Mouse (Mus musculus): Measurements from ENCODE around the gene Akap13.

Akap13 gene

DNA sequence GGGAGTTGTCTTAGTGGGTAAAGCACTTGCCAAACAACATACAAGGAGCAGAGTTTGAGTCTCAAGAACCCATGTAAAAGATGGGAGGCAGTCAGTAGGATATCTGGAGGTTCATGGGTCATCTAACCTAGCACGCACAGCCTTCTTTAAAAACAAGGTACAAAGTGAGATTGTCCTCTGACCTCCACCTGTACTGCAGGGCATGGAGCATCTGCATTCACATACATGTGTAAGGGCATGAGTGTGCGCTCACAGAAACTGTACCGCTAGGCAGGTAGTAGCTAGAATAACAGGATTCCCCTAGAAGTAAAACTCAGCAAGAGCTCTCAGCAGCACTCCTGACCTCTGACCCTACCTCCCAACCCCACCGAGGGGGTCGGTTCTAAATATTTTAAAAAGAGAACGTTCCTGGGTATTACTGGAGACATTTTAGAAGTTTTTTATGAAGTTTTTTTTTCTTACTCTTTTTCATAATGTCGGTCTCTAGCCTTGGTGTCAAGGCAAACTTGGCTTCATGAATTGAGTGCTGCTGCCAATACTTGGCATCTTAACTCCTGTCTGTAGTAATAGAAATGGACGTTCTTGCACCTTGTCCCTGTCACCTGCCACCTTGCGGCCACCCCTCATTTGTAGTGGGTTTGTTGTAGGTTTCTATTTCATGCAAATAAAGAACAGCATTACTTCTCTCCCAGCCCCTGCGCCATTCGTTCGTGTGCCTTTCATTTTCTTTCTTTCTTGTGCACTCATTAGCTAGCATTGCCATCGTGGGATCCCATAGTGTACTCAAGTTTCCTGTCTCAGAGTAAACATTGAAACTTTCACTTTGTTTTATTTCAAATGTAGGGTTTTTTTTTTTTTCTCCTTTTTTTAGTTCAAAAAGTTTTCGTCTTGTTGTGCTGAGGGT is 61.6 kb downstream of the Akap13 start:
- DNase-seq (ENCODE audit: low spot score in 2 of 2), result no peak

DNA sequence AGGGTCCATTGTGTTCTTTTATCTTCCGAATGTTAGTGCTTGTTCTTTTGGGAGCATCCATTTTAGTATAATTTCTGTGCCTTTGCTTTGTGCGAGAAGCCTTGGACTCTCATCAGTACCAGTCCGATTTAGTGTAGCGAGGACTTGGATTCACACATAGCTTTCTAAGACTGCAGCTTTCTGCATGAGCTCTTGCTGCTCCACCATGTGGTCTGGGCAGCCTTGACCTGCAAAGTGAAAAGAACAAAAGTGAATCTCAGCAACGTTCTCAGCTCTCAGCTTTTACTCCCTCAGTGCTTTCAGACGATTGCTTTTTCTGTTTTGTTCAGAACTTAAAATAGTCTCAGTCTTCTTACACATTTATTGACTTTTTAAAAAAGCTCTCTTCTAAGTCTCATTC is 65.2 kb downstream of the Akap13 start:
- DNase-seq (ENCODE audit: low spot score in 2 of 2), result no peak

DNA sequence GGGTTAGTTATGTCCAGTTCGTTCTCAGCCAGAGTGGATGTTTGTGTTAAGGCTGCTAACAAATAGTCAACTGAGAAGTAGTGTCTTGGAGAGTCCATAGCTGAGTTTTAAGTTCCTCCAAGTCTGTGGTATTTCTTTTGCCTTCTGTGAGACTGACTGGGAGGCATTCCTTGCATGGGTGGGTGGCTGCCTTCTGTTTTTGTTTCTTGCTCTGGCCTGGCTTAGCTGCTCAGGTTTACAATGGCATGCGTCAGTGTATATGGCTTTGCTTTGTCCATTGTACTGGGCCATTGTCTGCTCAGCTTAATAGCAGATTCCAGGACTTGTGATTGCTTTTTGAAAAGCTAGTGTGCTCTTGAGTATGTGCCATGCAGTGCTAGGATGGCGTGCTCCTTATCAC is 65.9 kb downstream of the Akap13 start:
- no peak for DNase-seq (ENCODE audit: low spot score in 2 of 2)

DNA sequence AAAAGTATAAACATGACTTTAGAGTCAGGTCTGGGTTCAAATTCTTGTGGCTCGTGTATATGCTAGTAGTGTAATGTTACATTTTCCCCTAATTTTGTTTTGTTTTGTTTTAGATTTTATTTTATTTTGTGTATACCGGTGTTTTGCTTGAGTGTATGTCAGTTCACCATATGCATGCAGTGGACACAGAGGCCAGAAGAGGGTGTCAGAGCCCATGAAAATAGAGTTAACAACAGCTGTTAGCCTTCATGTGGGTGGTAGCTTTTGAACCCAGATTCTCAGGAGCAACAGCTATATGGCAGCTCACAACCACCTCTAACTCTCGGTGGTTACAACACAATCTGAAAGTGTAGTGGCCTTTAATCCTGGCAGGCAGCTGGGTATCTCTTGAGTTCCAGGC is 66.9 kb downstream of the Akap13 start:
- no peak for DNase-seq (ENCODE audit: low spot score in 2 of 2)

DNA sequence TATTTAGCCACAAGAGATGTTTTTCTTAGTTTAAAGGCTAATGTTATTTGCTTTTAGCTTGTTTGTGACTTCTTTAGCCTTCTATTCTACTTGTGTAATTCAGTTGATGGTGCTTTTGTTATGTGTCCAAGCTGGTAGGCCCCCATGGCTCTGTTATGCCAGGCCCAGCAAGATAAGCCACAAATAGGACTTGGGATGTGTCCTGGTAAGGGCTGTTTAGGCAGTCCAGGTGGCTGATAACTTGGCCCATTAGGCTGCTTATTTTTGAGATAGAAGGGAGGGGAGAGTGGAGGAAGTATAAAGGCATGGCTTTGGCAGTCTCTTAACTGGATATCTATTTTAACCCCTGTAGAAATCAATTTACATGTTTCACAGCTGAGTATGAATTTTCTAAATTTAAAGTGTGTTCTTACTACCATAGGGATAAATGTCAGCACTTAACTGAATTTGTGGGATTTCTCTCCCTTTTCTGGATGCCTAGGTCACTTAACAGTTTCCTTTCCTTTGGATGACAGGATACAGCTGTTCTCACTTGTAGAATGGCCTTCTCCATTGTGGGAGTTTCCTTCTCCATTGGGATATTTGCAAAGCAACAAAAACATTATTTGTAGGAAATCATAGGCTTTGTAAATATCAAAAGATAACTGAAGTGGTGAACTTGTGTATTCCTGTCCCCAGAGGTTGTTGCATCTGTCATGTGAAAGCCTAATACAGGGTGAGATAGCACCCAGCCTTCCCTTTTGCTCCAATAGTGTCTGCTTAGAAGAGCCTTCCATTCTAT is 69.6 kb downstream of the Akap13 start:
- no peak for DNase-seq (ENCODE audit: low spot score in 2 of 2)

DNA sequence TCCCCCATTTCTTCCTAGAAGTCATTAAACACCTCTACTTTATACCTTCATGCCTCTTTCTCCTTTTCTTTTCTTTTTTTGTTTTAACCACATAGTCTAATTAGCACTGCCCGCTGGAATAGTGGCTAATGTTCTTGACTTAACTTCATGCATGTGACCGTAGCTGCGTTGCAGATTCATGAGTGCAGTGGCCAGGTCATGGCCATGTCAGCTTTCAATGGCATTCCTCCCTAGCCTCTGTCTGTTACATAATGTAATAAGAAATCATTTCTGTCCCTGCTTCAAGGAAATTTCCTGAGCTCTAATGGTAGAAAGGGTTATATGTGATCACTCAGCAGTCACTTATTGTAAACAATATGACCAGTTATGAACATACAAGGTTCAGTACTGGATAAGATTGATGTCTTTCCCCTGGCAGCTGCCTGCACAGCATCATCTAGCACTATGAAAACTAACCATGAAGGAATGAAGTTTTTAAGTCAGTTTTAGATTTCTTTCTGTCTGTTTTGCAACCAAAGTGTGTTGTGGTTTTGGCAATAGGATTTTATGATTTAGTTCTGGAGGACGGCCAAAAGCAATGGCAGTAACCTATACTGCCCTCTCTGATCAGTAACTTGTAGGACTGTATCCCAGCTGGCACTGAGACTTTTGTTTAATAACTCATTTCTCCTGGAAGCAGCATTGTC is 70.5 kb downstream of the Akap13 start:
- no peak for DNase-seq (ENCODE audit: low spot score in 2 of 2)

DNA sequence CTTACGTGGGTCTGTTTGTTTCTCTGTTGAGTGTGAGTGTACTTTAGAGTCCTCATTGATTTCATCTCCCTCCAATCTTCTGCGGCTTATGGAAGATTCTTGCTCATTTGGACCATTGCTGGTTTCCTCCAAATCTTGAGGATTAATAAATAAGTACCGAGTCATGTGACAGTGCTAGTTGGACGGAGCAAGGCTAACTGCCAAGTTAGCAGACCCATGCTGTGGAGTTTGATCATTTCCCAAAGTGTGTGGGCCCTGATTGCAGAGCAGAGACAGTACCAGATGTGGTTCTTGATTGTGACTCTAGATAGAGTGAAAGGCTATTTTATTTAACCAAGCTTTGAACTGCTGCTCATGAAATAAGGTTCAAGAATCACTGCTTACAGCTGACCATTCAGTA is 73.4 kb downstream of the Akap13 start:
- no peak for DNase-seq (ENCODE audit: low spot score in 2 of 2)

DNA sequence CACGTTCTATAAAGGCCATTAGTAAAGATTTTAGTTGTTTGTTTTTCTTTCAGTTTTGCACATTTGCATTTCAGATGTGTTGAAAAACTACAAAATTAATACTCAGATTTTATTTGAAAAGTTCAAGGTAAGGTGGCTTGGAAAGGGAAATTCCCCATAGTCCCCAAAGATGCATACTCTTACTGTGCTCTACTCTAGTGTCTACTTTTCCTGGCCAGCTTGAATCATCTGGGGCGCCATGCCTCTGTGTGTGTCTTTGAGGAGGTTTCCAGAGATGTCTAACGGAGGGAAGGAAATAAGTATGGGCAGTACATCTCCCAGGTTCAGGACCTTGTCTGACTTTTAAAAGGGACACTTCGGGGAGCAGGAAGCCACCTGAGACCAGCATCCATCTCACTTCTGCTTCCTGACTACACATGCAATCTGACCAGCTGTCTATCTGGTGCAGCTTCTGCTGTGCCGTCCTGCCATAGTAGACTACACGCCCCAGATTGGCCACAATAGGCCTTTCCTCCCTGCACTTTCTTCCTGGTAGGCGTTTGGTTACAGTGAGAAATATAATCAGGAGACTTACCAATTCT is 74.6 kb downstream of the Akap13 start:
- no peak for DNase-seq (ENCODE audit: low spot score in 2 of 2)

DNA sequence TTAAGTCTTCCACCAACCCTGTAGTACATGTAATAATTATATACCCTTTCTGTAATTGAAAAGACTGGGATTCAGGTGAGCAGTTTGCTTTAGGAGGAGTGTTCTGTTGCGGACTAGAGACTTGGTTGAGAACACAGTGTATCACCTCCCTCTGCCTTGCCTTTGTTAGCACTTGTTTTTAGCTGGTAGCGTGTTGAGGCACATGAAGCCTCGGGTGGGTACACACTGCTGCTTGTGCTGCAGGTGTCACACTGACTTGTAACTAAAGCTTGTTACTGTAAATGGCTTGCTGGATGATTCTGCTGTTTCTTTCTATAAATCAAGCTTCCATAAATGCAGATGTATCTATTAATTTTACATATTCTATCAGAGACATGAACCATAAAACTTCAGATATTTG is 75.3 kb downstream of the Akap13 start:
- DNase-seq (ENCODE audit: low spot score in 2 of 2), result peak in 1 of 2 experiments; percentile 61

DNA sequence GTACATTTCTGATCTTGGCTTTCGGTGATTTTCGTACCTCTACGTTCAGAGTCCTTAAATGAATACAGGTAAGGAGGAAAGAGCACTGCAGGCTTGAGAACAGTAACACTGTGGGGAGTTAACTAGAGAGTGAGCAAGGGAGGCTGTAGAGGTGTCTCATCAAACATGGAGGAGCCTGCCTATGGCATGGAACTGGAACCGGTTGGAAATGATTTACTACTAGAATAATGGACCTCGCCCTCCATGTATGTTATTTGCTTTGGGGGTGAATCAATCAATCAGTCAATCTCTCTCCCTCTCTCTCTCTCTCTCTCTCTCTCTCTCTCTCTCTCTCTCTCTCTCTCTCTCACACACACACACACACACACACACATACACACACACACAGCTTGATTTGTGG is 77.7 kb downstream of the Akap13 start:
- DNase-seq (ENCODE audit: low spot score in 2 of 2), result no peak

DNA sequence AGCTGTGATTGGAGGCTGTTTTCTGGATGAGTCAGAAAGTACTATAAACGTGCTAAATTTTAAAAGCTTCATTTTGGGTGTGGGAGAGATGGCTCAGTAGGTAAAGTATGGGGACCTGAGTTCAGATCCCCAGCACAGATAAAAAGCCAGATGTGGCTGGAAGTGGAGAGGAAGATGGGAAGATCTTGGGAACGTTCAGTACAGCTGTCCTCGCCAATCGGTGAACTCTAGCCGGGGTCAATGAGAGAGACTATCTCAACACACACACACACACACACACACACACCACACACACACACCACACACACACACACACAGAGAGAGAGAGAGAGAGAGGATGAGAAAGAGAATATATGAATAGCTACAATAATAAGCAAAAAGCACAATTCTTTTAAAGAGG is 81.0 kb downstream of the Akap13 start:
- DNase-seq (ENCODE audit: low spot score in 2 of 2), result no peak

DNA sequence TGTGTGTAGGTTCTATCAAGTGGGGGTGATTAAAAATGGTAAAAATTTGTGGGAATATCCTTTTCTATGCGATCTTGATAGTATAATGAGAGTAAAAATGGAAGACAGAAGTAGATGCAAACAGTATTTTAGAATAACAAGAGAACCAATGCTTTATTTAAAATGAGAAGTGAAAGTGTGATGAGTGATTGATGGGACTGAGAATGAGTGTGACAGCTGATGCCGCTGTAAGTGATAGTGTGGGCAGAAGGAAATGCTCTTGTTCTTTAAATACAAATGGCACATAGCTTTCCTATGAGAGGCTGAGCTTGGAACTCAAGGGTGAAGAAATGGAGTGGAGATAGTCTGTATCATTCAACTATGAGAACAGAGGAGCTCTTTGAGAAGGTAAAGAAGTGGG is 82.2 kb downstream of the Akap13 start:
- no peak for DNase-seq (ENCODE audit: low spot score in 2 of 2)

DNA sequence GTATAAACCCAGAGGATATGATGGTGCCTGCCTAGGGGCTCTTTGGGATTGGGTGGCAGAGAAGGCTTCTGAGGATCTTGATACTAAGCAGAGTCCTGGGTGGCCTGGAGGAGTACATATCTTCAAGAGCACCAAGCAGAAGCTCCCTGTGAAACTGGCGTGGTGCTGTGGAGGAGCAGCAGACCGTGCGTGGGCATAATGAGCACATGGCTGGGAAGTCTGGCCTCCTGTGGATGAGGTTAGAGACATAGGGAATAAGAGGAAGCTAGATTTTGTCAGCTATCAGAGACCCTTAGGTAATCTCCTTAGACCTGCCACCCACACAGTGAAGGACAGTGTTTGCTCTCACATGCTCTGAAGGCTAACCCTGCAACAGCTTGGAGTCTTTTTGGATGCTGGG is 83.2 kb downstream of the Akap13 start:
- no peak for DNase-seq (ENCODE audit: low spot score in 2 of 2)

DNA sequence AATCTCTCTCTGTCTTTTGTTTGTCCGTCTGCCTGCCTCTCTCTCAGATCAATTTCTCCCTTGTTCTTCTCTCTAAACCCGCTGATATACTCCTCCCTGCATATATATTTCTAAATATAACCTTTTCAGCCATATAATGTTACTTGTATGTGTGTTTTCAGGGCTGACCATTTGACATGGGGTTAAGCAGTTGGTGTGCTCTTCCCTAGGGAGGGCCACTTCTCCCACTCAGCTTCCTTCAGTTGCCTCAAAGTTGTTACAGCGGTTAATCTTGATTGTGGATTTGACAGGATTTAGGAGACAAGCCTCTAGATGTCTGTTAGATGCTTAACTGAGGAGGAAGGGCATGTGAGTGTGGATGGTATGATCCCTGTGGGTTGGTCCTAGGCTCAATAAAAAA is 83.8 kb downstream of the Akap13 start:
- DNase-seq (ENCODE audit: low spot score in 2 of 2), result no peak

DNA sequence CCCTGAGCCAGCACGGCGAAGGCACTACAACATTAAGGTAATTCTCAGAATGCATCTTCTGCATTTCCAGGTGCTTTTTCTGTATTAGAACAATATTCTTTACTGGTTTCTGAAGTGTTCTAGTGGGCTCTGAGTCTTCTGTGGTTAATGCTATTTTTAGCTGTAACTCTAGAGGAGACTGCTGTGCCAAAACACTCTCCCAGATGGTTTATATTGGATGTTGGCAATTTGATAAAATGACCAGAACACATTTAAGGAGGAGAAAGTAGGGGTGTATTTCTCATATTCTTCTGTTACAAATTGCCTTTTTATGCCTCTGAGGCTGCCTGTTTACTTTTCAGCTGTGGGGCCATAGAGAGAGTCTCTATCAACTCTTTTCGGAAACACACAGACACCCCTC is 94.5 kb downstream of the Akap13 start:
- no peak for DNase-seq (ENCODE audit: low spot score in 2 of 2)

DNA sequence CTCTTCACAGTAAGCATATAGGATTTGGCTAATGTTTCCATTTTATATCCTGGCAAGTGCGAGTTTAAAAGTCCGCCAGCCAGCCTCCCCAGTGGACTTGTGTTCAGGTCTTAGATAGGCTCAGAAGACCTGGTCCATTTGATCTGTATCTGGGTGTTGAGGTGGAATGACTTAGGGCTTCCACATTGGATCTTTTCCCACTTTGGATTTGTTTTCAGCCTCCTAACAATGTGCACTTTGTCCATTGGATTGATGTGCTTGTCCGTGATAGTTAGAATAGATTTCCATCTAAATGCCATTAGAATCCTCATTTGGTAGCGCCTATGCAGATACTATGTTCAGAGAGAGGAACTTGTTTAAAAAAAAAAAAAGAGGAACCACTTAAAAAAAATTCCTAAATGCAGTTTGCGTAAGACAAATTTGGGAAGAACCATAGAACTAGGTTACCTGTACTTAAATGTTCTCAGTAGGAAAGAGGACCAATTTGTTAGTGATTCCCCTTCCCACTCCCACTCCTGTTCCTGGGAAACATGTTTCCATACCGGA is 95.5 kb downstream of the Akap13 start:
- DNase-seq (ENCODE audit: low spot score in 2 of 2), result no peak

DNA sequence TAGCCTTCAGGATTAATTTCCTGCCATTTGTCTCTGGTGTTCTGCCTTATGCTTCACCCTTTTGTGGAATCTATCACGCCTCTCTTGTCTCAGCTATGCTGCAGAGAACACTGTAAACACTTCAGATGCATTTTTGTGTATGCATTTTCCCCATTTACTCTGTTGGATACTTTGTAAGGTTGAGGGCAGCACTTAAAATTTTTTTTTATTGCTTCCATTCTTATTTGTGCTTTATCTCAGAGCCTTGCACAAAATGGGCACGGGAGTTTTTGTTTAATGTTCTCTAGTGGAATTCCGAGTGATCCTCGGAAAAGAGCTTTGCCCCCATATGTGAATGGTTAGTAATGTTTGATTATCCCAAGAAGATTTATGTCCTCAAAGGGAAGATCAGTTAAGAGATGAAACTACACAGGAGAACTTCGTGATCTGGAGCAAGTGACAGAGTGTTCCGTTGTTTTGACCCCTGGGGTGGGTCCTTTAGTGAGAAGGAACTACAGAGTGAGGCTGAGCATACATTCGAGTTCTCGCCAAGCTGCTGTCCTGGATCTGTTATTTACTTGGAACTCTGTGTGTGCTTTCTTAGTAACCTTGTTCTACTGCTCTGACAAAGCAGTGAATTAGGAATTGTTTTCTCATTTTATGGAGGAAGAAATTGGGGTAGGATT is 97.8 kb downstream of the Akap13 start:
- DNase-seq (ENCODE audit: low spot score in 2 of 2), result no peak

DNA sequence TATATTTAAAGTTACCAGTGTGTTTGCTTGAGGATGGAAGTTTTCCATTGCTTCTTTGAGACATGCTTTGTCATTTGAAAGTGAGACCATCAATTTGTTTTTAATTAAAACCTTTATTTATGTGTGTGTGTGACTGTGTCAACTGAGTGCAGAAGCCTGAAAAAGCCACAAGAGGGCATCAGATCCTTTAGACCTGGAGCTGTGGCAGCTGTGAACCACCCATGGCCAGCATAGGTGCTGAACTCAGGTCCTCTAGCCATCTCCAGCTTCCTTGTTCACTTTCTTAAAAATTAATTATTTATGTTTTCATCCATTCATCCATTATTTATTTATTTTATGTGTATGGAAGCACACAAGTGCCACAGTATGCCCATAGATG is 98.3 kb downstream of the Akap13 start:
- no peak for DNase-seq (ENCODE audit: low spot score in 2 of 2)

DNA sequence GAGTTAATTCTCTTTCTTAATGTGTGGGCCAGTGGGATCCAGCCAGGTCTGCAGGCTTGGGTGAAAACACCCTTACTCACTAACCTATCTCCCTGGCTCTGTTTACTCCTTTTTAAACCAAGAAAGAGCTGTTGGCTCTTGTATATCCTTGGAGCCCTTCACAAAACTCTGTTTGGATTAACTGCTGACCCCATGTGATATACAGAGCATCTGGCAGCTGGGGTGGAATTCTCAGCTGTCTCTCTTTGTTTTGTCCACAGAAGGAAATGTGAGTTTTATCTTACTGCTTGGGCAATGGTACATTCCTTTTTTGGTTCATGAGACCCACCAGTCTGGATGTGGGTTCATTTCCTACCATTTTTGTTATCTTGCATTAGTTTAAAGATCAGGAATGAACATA is 98.7 kb downstream of the Akap13 start:
- DNase-seq (ENCODE audit: low spot score in 2 of 2), result no peak

DNA sequence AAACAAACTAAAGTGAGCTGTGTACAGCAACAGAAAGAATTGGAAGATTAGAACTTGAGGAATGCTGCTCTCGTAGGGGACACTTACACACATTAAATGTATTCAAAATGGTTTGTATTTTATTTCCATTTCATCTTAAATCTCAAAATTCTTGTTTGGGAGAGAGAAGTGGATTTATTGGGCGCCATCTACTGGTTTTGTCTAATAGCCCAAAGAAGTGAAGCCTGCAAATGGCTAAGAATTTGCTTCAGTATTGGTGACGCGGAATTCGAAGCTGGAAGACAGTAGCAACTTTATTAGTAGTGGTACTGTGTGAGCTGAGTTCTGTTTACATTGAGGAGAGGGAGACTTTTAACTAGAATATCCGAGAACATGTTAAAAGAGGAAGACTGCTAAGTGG is 100.6 kb downstream of the Akap13 start:
- DNase-seq (ENCODE audit: low spot score in 2 of 2), result no peak

DNA sequence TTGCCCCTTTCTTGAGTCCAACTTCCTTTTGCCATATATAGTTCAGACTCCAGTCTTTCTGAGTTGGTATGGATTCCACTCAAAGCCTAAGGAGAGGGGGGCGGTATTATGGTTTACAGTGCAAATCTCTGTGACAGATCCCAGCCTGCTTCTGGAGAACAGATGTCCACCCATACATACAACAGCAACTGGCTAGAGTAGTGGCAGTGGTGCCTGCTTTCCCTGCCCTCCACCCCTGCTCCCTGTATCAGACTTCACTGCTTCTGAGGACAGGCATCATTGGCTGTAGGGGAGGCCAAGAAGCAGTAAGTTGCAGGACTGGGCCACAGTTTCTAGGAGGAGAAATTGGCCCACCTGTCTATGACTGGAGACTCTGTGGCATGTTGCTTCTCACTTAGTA is 102.9 kb downstream of the Akap13 start:
- DNase-seq (ENCODE audit: low spot score in 2 of 2), result no peak
